Mouse (Mus musculus): ENCODE data around the gene Mtmr12. TPM values are rescaled to one million over a fixed set of nuclear protein-coding genes. Genes with fewer than 3 reads are reported as not detected.
"Not testable (repeated sequence)": the region's sequence is repeated elsewhere in the genome, so short reads cannot be mapped to it uniquely, and the experiment has no call there.

Gene Mtmr12
- polyA plus RNA-seq, 1 experiment from 2014 or later = 17.2 TPM

DNA sequence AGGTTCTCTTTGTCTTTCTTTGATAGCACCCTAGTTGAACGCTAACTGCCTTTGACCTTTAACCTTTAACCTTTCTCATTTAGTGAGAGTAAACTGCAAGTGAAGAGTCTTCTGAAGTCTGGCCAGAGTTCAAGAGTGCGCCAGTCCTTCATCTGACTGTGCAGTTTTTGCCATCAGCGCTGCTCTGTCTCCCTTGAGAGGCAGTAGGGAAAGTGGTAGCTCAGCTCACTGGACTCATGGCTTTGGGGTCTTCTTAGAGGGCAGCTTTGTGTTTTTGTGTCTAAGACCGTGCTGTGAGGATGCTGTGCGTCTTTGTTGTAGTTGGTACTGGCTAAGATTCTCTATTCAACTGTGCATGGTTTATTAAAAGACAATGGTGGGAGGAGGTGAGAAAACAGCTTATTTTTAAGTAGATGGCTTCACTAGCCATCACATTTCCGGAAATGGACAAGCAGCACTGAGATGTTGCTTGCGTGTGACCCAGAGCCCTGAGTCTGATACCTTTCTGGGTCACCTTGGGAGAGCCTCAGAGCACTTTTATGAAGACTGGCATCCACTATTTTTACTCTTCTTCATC, 1.9 kb downstream of the Mtmr12 start:
- Histone ChIP-seq H3K36me3 (ENCODE audit: control insufficient read depth, insufficient read depth, low read length) (0 out of 2 replicates have a peak, but pooled peaks cover 3% of the 10 kb centered on the region), H3K9ac (ENCODE audit: low read length) (no peak overlapping the region), H3K4me2 (ENCODE audit: low read depth, low read length) (0 out of 2 replicates have a peak overlapping the region, but pooled peaks have one; percentile 11), H3K9me3 (replicated peaks; ENCODE audit: control insufficient read depth, low read length) (no peaks in the 10 kb centered on the region), H3K4me3 (replicated peaks; ENCODE audit: low read length) (peak overlapping the region; percentile 88; the same call in 1 of the 2 replicates), H3K4me1 (ENCODE audit: control insufficient read depth, insufficient read depth, low read length) (peaks cover 35% of the 10 kb centered on the region), H3K27ac (ENCODE audit: low read length) (no peak overlapping the region), H3K27me3 (ENCODE audit: control insufficient read depth, insufficient read depth, low read length) (no peaks in the 10 kb centered on the region)
- no peak for ATAC-seq (ENCODE audit: insufficient read depth, low FRiP score)
- 67% methylated on average over 7 of the region's 7 CpGs for WGBS

DNA sequence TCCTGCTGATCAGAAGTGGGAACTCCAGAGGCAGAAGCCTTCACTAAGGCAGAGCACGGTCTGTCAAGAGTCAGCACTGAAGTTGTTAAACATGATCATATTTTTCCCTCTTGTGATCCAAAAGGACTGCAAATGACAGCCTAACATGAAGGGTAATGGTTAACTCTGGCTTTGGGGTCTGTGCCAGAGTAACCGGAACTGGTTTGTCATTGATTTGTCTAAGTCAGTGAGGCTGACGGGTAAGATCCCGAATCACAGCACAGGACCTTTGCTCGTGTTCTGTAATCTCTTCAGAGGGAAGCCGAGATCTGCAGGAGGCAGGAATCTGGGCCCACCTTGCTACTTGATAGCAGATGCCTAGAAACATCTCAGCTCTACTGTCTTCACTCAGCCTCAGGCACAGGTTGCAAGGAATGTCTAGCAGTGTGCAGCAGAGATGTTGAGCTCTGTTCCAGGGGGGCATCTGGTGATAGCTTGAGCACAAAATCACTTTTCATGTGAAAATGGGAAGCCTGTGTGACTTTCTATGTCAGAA, 2.8 kb downstream of the Mtmr12 start:
- H3K27me3 ChIP-seq (ENCODE audit: control insufficient read depth, insufficient read depth, low read length) = no peaks in the 10 kb centered on the region
- no peaks in the 10 kb centered on the region for H3K9me3 ChIP-seq (replicated peaks; ENCODE audit: control insufficient read depth, low read length)
- H3K27ac ChIP-seq (ENCODE audit: low read length) = 0 out of 2 replicates have a peak overlapping the region, but pooled peaks have one; percentile 11
- H3K4me1 ChIP-seq (ENCODE audit: control insufficient read depth, insufficient read depth, low read length) = peaks cover 35% of the 10 kb centered on the region
- 45% methylated on average over 6 of the region's 6 CpGs for WGBS
- no peak for ATAC-seq (ENCODE audit: insufficient read depth, low FRiP score)
- H3K4me2 ChIP-seq (ENCODE audit: low read depth, low read length) = 0 out of 2 replicates have a peak overlapping the region, but pooled peaks have one; percentile 11
- H3K4me3 ChIP-seq (replicated peaks; ENCODE audit: low read length) = no peak overlapping the region
- H3K36me3 ChIP-seq (ENCODE audit: control insufficient read depth, insufficient read depth, low read length) = 0 out of 2 replicates have a peak, but pooled peaks cover 3% of the 10 kb centered on the region
- no peak overlapping the region for H3K9ac ChIP-seq (ENCODE audit: low read length)

DNA sequence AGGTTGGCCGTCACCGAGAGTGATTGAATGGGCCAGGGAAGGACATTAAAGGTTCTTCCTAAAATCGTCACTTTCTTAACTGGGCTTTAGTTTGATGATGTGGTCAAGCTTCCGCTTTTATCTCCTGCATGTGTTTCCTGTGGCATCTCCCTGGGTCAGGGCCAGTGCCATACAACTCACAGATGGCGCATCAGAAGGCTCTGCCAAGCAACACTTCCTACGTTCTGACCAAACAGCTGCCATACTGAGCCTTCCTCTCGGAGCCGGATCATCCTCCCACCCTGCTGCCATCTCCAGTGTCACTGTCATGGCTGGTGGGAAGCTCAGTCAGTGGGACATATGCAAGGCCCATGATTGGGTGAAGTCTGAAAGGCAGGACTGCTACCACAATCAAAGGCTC, 6.7 kb downstream of the Mtmr12 start:
- Histone ChIP-seq H3K27ac (ENCODE audit: low read length) (no peak overlapping the region), H3K9me3 (replicated peaks; ENCODE audit: control insufficient read depth, low read length) (no peaks in the 10 kb centered on the region), H3K4me3 (replicated peaks; ENCODE audit: low read length) (no peak overlapping the region), H3K4me1 (ENCODE audit: control insufficient read depth, insufficient read depth, low read length) (peaks cover 23% of the 10 kb centered on the region), H3K36me3 (ENCODE audit: control insufficient read depth, insufficient read depth, low read length) (0 out of 2 replicates have a peak, but pooled peaks cover 3% of the 10 kb centered on the region), H3K9ac (ENCODE audit: low read length) (no peak overlapping the region), H3K27me3 (ENCODE audit: control insufficient read depth, insufficient read depth, low read length) (no peaks in the 10 kb centered on the region), H3K4me2 (ENCODE audit: low read depth, low read length) (no peak overlapping the region)
- WGBS = 76% methylated on average over 8 of the region's 8 CpGs
- no peak for ATAC-seq (ENCODE audit: insufficient read depth, low FRiP score)

DNA sequence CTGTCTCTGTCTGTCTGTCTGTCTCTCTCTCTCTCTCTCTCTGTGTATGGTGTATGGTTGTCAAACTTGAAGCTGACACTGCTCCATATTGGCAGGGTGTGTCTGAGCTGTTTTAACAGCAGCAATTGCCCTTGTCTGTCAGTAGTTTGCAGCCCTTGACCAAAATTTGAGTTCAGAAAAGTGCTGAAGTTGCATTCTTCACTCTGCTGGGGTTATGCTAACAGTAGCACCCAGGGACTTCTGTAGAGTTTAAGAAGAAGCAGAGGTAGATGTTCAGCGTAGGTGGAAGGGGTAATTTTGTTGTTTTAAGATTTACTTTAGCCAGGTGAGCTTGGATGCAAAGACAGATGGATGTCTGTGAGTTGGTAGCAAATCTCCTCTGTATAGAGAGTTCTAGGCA, 7.4 kb downstream of the Mtmr12 start:
- Histone ChIP-seq H3K4me2 (ENCODE audit: low read depth, low read length) (no peak overlapping the region), H3K9me3 (replicated peaks; ENCODE audit: control insufficient read depth, low read length) (no peaks in the 10 kb centered on the region), H3K4me1 (ENCODE audit: control insufficient read depth, insufficient read depth, low read length) (peaks cover 17% of the 10 kb centered on the region), H3K36me3 (ENCODE audit: control insufficient read depth, insufficient read depth, low read length) (0 out of 2 replicates have a peak, but pooled peaks cover 3% of the 10 kb centered on the region), H3K27ac (ENCODE audit: low read length) (no peak overlapping the region), H3K27me3 (ENCODE audit: control insufficient read depth, insufficient read depth, low read length) (no peaks in the 10 kb centered on the region), H3K9ac (ENCODE audit: low read length) (no peak overlapping the region), H3K4me3 (replicated peaks; ENCODE audit: low read length) (no peak overlapping the region)
- 79% methylated on average over 1 of the region's 1 CpGs for WGBS
- ATAC-seq (ENCODE audit: insufficient read depth, low FRiP score) = no peak

DNA sequence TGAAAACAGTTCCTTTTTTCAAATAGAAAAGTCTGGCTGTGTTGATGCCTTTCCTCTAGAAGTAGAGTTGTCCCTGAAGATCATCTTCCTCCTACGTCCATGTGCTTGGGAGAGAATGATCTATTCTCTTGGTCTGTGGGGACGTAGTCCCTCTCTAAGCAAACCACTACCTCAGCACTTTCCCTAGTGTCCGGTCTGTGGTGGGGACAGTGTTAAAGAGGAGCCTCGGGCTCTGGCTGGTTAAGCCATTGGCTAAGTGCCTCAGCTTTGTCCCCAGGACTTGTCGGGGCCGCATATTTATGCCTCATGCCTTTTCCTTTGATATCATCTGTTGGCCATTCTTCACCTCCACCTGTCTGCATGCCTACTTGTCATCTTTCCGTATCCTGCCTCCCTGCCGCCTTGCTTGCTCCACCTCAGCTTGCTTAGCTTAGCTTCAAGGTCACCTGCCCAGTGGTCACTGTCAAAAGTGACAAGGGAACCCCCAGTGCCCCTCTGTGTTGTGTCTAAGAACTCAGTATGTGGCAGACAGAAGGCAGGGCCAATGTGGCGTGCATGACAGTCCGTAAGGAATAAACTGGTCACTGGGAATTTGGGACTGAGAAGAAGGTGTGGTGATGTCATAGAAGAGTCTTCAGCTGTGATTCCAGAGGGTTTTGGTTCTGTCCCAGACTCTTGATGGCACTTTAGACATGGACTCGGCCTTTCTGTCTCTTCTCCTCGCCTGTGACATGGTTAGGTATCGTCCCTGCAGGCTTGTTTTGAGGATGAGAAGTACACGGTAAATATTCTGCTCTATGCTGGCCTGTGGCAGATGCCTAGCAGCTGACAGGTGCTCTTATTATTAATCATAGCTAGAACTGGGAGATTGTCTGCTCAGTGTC, 9.9 kb downstream of the Mtmr12 start:
- H3K9ac ChIP-seq (ENCODE audit: low read length) = no peak overlapping the region
- peaks cover 12% of the 10 kb centered on the region for H3K4me1 ChIP-seq (ENCODE audit: control insufficient read depth, insufficient read depth, low read length)
- no peak overlapping the region for H3K4me2 ChIP-seq (ENCODE audit: low read depth, low read length)
- no peak for ATAC-seq (ENCODE audit: insufficient read depth, low FRiP score)
- H3K9me3 ChIP-seq (replicated peaks; ENCODE audit: control insufficient read depth, low read length) = no peaks in the 10 kb centered on the region
- no peak overlapping the region for H3K4me3 ChIP-seq (replicated peaks; ENCODE audit: low read length)
- WGBS = 81% methylated on average over 14 of the region's 14 CpGs
- no peaks in the 10 kb centered on the region for H3K36me3 ChIP-seq (ENCODE audit: control insufficient read depth, insufficient read depth, low read length)
- no peak overlapping the region for H3K27ac ChIP-seq (ENCODE audit: low read length)
- no peaks in the 10 kb centered on the region for H3K27me3 ChIP-seq (ENCODE audit: control insufficient read depth, insufficient read depth, low read length)

DNA sequence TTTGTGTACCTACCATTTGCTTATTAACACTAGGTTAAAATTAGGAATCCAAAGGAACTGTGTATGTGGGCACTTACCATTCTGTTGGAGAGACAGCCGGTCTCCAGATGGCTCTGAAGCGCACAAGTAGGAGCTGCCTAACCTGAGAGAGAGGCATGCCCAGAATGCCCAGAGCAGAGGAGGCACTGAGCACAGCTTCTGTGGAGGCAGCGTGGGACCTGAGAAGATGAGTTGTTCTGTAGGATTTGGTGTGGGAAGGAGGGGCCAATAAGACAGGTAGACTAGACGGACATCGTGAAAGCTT, 10.5 kb downstream of the Mtmr12 start:
- WGBS = 93% methylated on average over 5 of the region's 5 CpGs
- no peaks in the 10 kb centered on the region for H3K9me3 ChIP-seq (replicated peaks; ENCODE audit: control insufficient read depth, low read length)
- H3K4me3 ChIP-seq (replicated peaks; ENCODE audit: low read length) = no peak overlapping the region
- H3K27me3 ChIP-seq (ENCODE audit: control insufficient read depth, insufficient read depth, low read length) = no peaks in the 10 kb centered on the region
- H3K27ac ChIP-seq (ENCODE audit: low read length) = no peak overlapping the region
- ATAC-seq (ENCODE audit: insufficient read depth, low FRiP score) = no peak
- H3K36me3 ChIP-seq (ENCODE audit: control insufficient read depth, insufficient read depth, low read length) = no peaks in the 10 kb centered on the region
- H3K4me1 ChIP-seq (ENCODE audit: control insufficient read depth, insufficient read depth, low read length) = peaks cover 7% of the 10 kb centered on the region
- no peak overlapping the region for H3K9ac ChIP-seq (ENCODE audit: low read length)
- no peak overlapping the region for H3K4me2 ChIP-seq (ENCODE audit: low read depth, low read length)

DNA sequence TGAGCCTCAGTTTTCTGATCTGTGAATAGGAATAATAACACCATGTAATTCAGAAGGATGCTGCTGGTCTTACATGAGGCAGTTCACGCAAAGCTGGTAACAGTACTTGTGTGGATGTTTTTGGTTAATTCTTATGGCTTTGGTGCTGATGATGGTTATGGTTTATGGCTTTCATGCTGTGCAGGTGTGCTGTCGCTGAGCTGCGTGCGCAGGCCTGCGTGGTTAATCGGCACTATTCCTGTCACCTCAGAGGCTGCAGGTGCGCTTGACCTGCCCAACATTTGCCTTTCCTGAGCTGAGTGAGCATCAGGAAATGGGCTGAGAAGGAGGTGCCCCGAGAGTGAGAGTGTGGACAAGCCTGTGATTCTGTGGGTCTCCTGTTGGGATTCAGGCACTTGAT, 11.3 kb downstream of the Mtmr12 start:
- H3K36me3 ChIP-seq (ENCODE audit: control insufficient read depth, insufficient read depth, low read length) = no peaks in the 10 kb centered on the region
- peaks cover 7% of the 10 kb centered on the region for H3K4me1 ChIP-seq (ENCODE audit: control insufficient read depth, insufficient read depth, low read length)
- WGBS = 91% methylated on average over 8 of the region's 8 CpGs
- H3K27ac ChIP-seq (ENCODE audit: low read length) = no peak overlapping the region
- H3K9me3 ChIP-seq (replicated peaks; ENCODE audit: control insufficient read depth, low read length) = no peaks in the 10 kb centered on the region
- no peak overlapping the region for H3K4me3 ChIP-seq (replicated peaks; ENCODE audit: low read length)
- H3K27me3 ChIP-seq (ENCODE audit: control insufficient read depth, insufficient read depth, low read length) = no peaks in the 10 kb centered on the region
- no peak for ATAC-seq (ENCODE audit: insufficient read depth, low FRiP score)
- H3K9ac ChIP-seq (ENCODE audit: low read length) = no peak overlapping the region
- no peak overlapping the region for H3K4me2 ChIP-seq (ENCODE audit: low read depth, low read length)

DNA sequence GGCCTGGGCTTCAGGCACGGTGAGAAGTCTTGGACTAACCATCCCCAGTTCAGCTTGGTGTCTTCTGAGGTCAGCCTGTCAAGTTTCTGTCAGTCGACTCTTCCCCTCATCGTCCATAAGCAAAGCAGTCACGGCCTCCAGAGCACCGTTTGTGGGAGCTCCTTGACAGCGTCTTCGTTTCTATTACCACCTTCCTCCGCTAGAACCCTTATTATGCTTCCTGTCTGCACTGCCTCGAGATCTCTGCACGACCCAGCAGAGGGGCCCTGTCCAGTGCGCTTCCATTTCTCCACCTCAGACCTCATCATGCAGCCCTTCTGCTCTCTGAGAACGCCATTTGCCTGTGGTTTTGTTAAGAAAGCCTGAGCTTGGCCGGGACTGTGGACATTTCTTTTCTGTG, 12.0 kb downstream of the Mtmr12 start:
- Histone ChIP-seq H3K4me2 (ENCODE audit: low read depth, low read length) (no peak overlapping the region), H3K9ac (ENCODE audit: low read length) (no peak overlapping the region), H3K36me3 (ENCODE audit: control insufficient read depth, insufficient read depth, low read length) (no peaks in the 10 kb centered on the region), H3K4me1 (ENCODE audit: control insufficient read depth, insufficient read depth, low read length) (peaks cover 7% of the 10 kb centered on the region), H3K27me3 (ENCODE audit: control insufficient read depth, insufficient read depth, low read length) (no peaks in the 10 kb centered on the region), H3K9me3 (replicated peaks; ENCODE audit: control insufficient read depth, low read length) (no peaks in the 10 kb centered on the region), H3K4me3 (replicated peaks; ENCODE audit: low read length) (no peak overlapping the region), H3K27ac (ENCODE audit: low read length) (no peak overlapping the region)
- WGBS = 69% methylated on average over 13 of the region's 13 CpGs
- ATAC-seq (ENCODE audit: insufficient read depth, low FRiP score) = no peak

DNA sequence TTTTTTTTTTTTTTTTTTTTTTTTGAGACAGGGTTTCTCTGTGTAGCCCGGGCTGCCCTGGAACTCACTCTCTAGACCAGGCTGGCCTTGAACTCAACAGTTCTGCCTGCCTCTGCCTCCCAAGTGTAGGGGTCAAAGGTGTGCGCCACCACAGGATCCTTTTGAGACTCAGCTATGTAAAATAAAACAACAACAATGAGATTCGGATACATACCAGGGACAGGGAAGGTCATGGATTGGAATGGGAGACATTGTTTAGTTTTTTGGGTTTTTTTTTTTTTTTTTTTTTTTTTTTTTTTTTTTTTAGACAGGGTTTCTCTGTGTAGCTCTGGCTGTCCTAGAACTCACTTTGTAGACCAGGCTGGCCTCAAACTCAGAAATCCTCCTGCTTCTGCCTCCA, 12.5 kb downstream of the Mtmr12 start:
- not testable (repeated sequence) for H3K27me3 ChIP-seq (ENCODE audit: control insufficient read depth, insufficient read depth, low read length); H3K9ac ChIP-seq (ENCODE audit: low read length); H3K36me3 ChIP-seq (ENCODE audit: control insufficient read depth, insufficient read depth, low read length); H3K4me1 ChIP-seq (ENCODE audit: control insufficient read depth, insufficient read depth, low read length); H3K9me3 ChIP-seq (replicated peaks; ENCODE audit: control insufficient read depth, low read length); H3K4me2 ChIP-seq (ENCODE audit: low read depth, low read length); H3K4me3 ChIP-seq (replicated peaks; ENCODE audit: low read length); H3K27ac ChIP-seq (ENCODE audit: low read length); ATAC-seq (ENCODE audit: insufficient read depth, low FRiP score)
- WGBS = 88% methylated on average over 3 of the region's 3 CpGs

Measured in stomach, embryonic 16.5 days (tissue).